Mouse (Mus musculus) MEL (cell line): ENCODE data around the gene Tmed2. TPM values are rescaled to one million over a fixed set of nuclear protein-coding genes. Genes with fewer than 3 reads are reported as not detected.

ENCODE experiments used
- DNase-seq: peaks from one replicate; pipeline ENCODE4 v3.0.0; 2011; ENCODE audit warnings: low read depth, low spot score
- H3K27ac ChIP-seq: 2 replicates; pipeline ENCODE4 v1.5.1; 2012; ENCODE audit warnings: low read depth, mild to moderate bottlenecking, control low read depth, low read length, moderate library complexity; ENCODE audit not compliant: control insufficient read depth
- H3K27me3 ChIP-seq, 2 experiments: fragments of 150-350 bp in 1 of 2; sonication (generic) in 1 of 2; 2 replicates each; pipeline ENCODE4 v1.6.1; 2012; ENCODE audit warnings: low read length in 2 of 2, mild to moderate bottlenecking in 2 of 2, improper control_type of control experiment in 1 of 2, moderate library complexity in 1 of 2; ENCODE audit not compliant: insufficient read depth in 2 of 2, control insufficient read depth in 1 of 2
- H3K36me3 ChIP-seq, 2 experiments: 2 replicates each; pipeline ENCODE4 v1.6.1; 2012 to 2014; ENCODE audit warnings: low read length in 2 of 2, improper control_type of control experiment in 1 of 2, inconsistent platforms in 1 of 2, mild to moderate bottlenecking in 1 of 2; ENCODE audit not compliant: insufficient read depth in 2 of 2, control insufficient read depth in 1 of 2
- H3K4me1 ChIP-seq, 2 experiments: fragments of 150-350 bp in 1 of 2; sonication (generic) in 1 of 2; 2 replicates each; pipeline ENCODE4 v1.6.1; 2012; ENCODE audit warnings: low read length in 2 of 2, improper control_type of control experiment in 1 of 2, mild to moderate bottlenecking in 1 of 2; ENCODE audit not compliant: insufficient read depth in 2 of 2, control insufficient read depth in 1 of 2
- H3K4me3 ChIP-seq, 2 experiments: fragments of 150-350 bp in 1 of 2; sonication (generic) in 1 of 2; 2 replicates each; pipeline ENCODE4 v1.5.1; 2012; ENCODE audit warnings: low read depth in 2 of 2, low read length in 2 of 2, mild to moderate bottlenecking in 2 of 2, moderate library complexity in 2 of 2, control low read depth in 1 of 2, improper control_type of control experiment in 1 of 2; ENCODE audit not compliant: control insufficient read depth in 1 of 2, insufficient read depth in 1 of 2
- H3K79me2 ChIP-seq: 2 replicates; pipeline ENCODE4 v1.6.1; 2012; ENCODE audit warnings: mild to moderate bottlenecking, low read length, moderate library complexity; ENCODE audit not compliant: control insufficient read depth, poor library complexity, insufficient read depth
- H3K9ac ChIP-seq: 2 replicates; pipeline ENCODE4 v1.6.1; 2012; ENCODE audit warnings: low read depth, mild to moderate bottlenecking, control low read depth, low read length, moderate library complexity; ENCODE audit not compliant: control insufficient read depth, poor library complexity, severe bottlenecking
- H3K9me3 ChIP-seq: fragments of 150-350 bp; sonication (generic); replicated peaks from 2 replicates; pipeline ENCODE4 v1.6.1; 2012; ENCODE audit warnings: mild to moderate bottlenecking, low read length, improper control_type of control experiment, moderate library complexity; ENCODE audit not compliant: insufficient read depth
- BHLHE40 ChIP-seq: IDR thresholded peaks from 2 replicates; pipeline ENCODE4 v1.6.1; 2012; ENCODE audit warnings: low read depth, mild to moderate bottlenecking, inconsistent platforms, low read length, improper control_type of control experiment, borderline replicate concordance
- CTCF ChIP-seq, 3 experiments: IDR thresholded peaks in 2 of 3; conservative IDR thresholded peaks in 1 of 3; 2 replicates each; pipeline ENCODE4 v1.5.1; 2011 to 2012; ENCODE audit warnings: low read length in 3 of 3, low read depth in 2 of 3, mild to moderate bottlenecking in 2 of 3, improper control_type of control experiment in 1 of 3, inconsistent platforms in 1 of 3, mixed read lengths in 1 of 3, moderate library complexity in 1 of 3; ENCODE audit not compliant: control insufficient read depth in 1 of 3, insufficient read depth in 1 of 3, poor library complexity in 1 of 3, severe bottlenecking in 1 of 3
- ELF1 ChIP-seq: IDR thresholded peaks from 2 replicates; pipeline ENCODE4 v1.6.1; 2014; ENCODE audit warnings: low read depth, mild to moderate bottlenecking, inconsistent platforms, low read length, improper control_type of control experiment, moderate library complexity
- EP300 ChIP-seq, 2 experiments: IDR thresholded peaks; 2 replicates each; pipeline ENCODE4 v1.6.1; 2011; ENCODE audit warnings: improper control_type of control experiment in 2 of 2, low read length in 2 of 2, low read depth in 1 of 2, mild to moderate bottlenecking in 1 of 2
- ETS1 ChIP-seq: IDR thresholded peaks from 2 replicates; pipeline ENCODE4 v1.6.1; 2012; ENCODE audit warnings: low read depth, mild to moderate bottlenecking, inconsistent platforms, low read length, improper control_type of control experiment, moderate library complexity
- GABPA ChIP-seq: IDR thresholded peaks from 2 replicates; pipeline ENCODE4 v1.6.1; 2012; ENCODE audit warnings: low read depth, mild to moderate bottlenecking, inconsistent platforms, low read length, improper control_type of control experiment, moderate library complexity
- GATA1 ChIP-seq: IDR thresholded peaks from 2 replicates; pipeline ENCODE4 v1.6.1; 2011; ENCODE audit warnings: low read depth, low read length, improper control_type of control experiment
- MAFK ChIP-seq: IDR thresholded peaks from 2 replicates; pipeline ENCODE4 v1.6.1; 2011; ENCODE audit warnings: low read depth, mild to moderate bottlenecking, low read length, improper control_type of control experiment, borderline replicate concordance
- MEF2A ChIP-seq: IDR thresholded peaks from 2 replicates; pipeline ENCODE4 v1.6.1; 2014; ENCODE audit warnings: low read depth, mild to moderate bottlenecking, inconsistent platforms, low read length, improper control_type of control experiment; ENCODE audit not compliant: poor library complexity, insufficient replicate concordance, severe bottlenecking; ENCODE audit errors: extremely low read depth
- NELFE ChIP-seq: IDR thresholded peaks from 2 replicates; pipeline ENCODE4 v1.6.1; 2011; ENCODE audit warnings: low read depth, low read length, improper control_type of control experiment
- POLR2AphosphoS2 ChIP-seq: IDR thresholded peaks from 2 replicates; pipeline ENCODE4 v1.6.1; 2011; ENCODE audit warnings: low read length, improper control_type of control experiment
- SIN3A ChIP-seq: IDR thresholded peaks from 2 replicates; pipeline ENCODE4 v1.6.1; 2012; ENCODE audit warnings: low read length, improper control_type of control experiment, inconsistent platforms
- SMC3 ChIP-seq: IDR thresholded peaks from 2 replicates; pipeline ENCODE4 v1.6.1; 2011; ENCODE audit warnings: low read depth, low read length, improper control_type of control experiment
- TCF12 ChIP-seq: IDR thresholded peaks from 2 replicates; pipeline ENCODE4 v1.6.1; 2014; ENCODE audit warnings: low read depth, mild to moderate bottlenecking, inconsistent platforms, low read length, improper control_type of control experiment, moderate library complexity
- USF1 ChIP-seq: IDR thresholded peaks from 2 replicates; pipeline ENCODE4 v1.6.1; 2014; ENCODE audit warnings: low read depth, mild to moderate bottlenecking, inconsistent platforms, low read length, improper control_type of control experiment, moderate library complexity
- ZC3H11A ChIP-seq: IDR thresholded peaks from 2 replicates; pipeline ENCODE4 v1.6.1; 2012; ENCODE audit warnings: low read depth, mild to moderate bottlenecking, inconsistent platforms, low read length, improper control_type of control experiment
- ZMIZ1 ChIP-seq: IDR thresholded peaks from 2 replicates; pipeline ENCODE4 v1.6.1; 2012; ENCODE audit warnings: low read depth, mild to moderate bottlenecking, inconsistent platforms, low read length, improper control_type of control experiment, moderate library complexity
- ZNF384 ChIP-seq: IDR thresholded peaks from 2 replicates; pipeline ENCODE4 v1.6.1; 2012; ENCODE audit warnings: low read depth, mild to moderate bottlenecking, inconsistent platforms, low read length, improper control_type of control experiment
- polyA plus RNA-seq, 2 experiments: library from polyadenylated mRNA; stranded (reverse) in 1 of 2; unstranded in 1 of 2; fragments of >175 nt in 1 of 2; fragments of >200 nt in 1 of 2; gene quantifications; 2 replicates each; pipeline versions ENCODE4 v1.2.1 to v1.2.4; 2012; ENCODE audit warnings: low replicate concordance in 2 of 2, low read depth in 1 of 2; ENCODE audit not compliant: insufficient read length in 2 of 2, insufficient read depth in 1 of 2, missing spikeins in 1 of 2
- total RNA-seq: library from RNA; depleted of rRNA; stranded (reverse); fragments of 300-350 nt; gene quantifications from 2 replicates; pipeline ENCODE4 v1.2.3, GENCODE M21; 2012

Gene Tmed2
- total and polyA plus RNA-seq, 3 experiments = 245 to 252 TPM; not detected in 1

GRCm38 (mm10) chr5:124503742-124504141 lies 36.8 kb upstream of the Tmed2 start:
- no peak overlapping the region for H3K9ac ChIP-seq
- TF ChIP-seq GATA1 (no peak), BHLHE40 (no peak), TCF12 (no peak), MAFK (no peak), EP300 (IDR thresholded peaks at IDR 0.05; ENCODE audit: low read depth in 1 of 2, low read length in 2 of 2) (no peak), NELFE (no peak), ZC3H11A (no peak), GABPA (no peak), ETS1 (no peak), ZNF384 (no peak)
- TF ChIP-seq, all 39 proteins: peak for 0
- Histone ChIP-seq H3K79me2 (no peaks in the 10 kb centered on the region), H3K4me1 (peaks cover 0 to 4% of the 10 kb centered on the region in 2 experiments; a peak in 1 of 4 replicates), H3K4me3 (no peak overlapping the region), H3K36me3 (no peaks in the 10 kb centered on the region), H3K27me3 (no peaks in the 10 kb centered on the region), H3K9me3 (no peaks in the 10 kb centered on the region), H3K27ac (no peak overlapping the region)
- DNase-seq = no peak

GRCm38 (mm10) chr5:124505235-124505634 lies 35.3 kb upstream of the Tmed2 start:
- Histone ChIP-seq H3K9me3 (no peaks in the 10 kb centered on the region), H3K79me2 (no peaks in the 10 kb centered on the region), H3K9ac (no peak overlapping the region), H3K36me3 (no peaks in the 10 kb centered on the region), H3K27ac (no peak overlapping the region), H3K4me1 (peaks cover 0 to 4% of the 10 kb centered on the region in 2 experiments; a peak in 1 of 4 replicates), H3K27me3 (no peaks in the 10 kb centered on the region), H3K4me3 (no peak overlapping the region)
- TF ChIP-seq POLR2AphosphoS2 (no peak), MEF2A (no peak), CTCF (IDR thresholded peaks at IDR 0.05 in 2 of 3, conservative IDR thresholded peaks at IDR 0.05 in 1 of 3; ENCODE audit: control insufficient read depth in 1 of 3, insufficient read depth in 1 of 3, low read depth in 2 of 3, low read length in 3 of 3, poor library complexity in 1 of 3, severe bottlenecking in 1 of 3) (no peak), SMC3 (no peak), SIN3A (no peak), USF1 (no peak), ZMIZ1 (no peak), ELF1 (no peak), GABPA (no peak)
- TF ChIP-seq, all 39 proteins: peak for 0
- DNase-seq = no peak
